Mouse (Mus musculus) cerebellum, adult 9-11 months (tissue): Measurements from ENCODE around the gene Cdc37.

Experiments used
- DNase-seq: peaks from one replicate; pipeline ENCODE4 v3.0.0; 2022

Cdc37 gene

DNA sequence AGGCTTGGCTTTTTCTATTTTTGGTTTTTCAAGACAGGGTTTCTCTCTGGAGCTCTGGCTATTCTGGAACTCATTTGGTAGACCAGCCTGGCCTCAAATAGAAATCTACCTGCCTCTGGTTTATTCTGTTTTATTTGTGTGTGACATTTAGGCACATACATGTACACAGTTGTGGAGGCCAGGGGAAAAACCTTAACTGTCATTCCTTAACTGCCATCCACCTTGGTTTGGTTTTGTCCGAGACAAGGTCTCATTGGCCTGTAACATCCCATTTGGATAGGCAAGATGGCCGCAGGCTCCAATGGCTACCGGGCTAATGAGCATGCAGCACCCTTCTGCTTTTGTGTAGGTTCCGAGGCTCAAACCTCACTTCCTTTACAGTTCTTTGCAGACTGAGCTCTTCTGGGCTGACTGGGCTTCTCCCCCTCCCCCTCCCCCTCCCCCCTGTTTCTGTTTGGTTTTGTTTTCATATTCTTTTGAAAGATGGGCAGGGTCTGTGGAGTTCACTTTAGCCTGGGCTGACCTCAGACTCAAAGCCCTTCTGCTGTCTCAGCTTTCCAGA, 14.4 kb downstream of the Cdc37 start:
- DNase-seq: no peak

DNA sequence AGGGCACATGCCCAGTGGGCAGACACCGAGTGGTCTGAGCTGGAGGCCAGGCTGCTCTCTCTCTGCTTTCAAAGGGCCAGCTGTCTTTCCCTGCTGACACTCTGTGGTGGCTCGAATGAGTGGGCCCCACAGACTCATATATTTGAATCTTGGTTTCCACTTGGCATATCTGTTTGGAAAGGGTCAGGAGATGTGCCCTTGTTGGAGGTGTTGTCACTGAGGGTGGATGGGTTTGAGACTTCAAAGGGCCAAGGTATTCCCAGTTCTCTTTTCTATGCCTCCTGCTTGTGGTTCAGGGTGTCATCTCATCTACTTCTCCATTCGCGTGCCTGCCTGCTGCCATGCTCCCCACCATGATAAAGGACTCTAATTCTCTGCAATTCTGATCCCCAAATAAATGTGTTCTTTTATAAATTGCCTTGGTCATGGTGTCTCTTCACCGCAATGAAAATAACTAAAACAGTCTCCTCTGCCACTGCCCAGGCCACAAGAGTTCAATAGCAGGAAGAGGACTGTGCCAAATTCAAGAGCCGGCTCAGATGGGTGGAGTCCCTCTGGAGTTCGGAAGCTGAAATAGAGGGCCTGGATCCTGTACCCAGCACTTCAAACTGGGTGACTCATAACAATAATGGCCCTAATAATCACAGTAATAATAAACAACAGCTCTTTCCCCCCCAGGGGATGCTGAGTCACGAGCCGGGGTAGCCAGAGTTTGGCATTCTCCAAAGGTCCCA, 15.0 kb downstream of the Cdc37 start:
- DNase-seq: no peak

DNA sequence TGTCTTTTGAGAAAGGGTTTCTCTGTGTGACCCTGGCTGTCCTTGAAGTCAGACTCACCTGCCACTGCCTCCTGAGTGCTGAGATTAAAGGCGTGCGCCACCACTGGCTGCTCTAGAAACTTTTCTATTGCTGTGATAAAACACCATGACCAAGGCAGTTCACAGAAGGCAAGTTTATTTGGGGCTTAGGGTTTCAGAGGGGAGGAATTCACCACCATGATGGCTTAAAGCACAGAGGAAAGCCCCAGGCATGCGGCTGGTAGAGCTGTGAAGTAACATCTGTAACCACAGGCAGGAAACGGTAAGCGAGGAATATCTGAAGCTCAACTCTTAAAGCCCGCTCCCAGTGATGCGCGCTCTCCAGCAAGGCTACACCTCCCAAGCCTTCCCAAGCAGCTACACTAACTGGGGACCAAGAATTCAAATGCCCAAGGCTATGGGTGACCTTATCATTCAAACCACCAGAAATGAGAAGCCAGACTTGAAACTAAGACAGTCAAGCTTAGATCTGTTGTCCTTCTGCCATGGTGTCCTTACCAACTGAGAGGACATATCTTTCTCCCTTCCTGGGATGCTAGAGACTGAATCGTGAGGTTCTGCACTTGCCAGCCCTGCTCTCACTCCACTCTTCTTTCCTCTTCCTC, 16.6 kb downstream of the Cdc37 start:
- DNase-seq: no peak

DNA sequence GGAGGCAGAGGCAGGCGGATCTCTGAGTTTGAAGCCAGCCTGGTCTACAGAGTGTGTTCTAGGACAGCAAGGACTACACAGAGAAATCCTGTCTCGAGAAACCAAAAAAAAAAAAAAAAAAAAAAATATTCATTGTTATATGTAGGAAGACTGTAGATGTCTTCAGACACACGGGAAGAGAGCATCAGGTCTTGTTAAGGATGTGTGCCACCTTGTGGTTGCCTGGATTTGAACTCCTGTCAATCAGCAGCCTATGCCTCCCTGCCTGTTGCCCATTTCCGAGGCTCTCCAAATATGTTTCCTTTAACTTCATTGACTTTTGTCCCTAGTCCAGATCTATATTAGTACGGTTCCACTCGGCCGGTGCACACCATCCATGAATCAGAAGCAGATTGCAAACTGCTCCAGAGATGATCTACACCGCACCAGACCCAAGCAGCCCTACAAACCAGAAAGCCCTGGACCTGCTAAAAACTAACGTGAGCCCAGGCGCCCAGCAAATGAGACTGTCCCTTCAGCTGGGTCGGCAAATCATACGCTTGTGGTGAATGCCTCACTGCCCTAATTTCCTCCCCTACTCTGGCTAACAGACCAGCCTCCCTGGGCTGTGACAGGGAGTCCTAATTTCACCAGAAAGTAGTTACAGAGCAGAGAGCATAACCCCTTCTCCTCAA, 17.5 kb downstream of the Cdc37 start:
- no peak for DNase-seq

DNA sequence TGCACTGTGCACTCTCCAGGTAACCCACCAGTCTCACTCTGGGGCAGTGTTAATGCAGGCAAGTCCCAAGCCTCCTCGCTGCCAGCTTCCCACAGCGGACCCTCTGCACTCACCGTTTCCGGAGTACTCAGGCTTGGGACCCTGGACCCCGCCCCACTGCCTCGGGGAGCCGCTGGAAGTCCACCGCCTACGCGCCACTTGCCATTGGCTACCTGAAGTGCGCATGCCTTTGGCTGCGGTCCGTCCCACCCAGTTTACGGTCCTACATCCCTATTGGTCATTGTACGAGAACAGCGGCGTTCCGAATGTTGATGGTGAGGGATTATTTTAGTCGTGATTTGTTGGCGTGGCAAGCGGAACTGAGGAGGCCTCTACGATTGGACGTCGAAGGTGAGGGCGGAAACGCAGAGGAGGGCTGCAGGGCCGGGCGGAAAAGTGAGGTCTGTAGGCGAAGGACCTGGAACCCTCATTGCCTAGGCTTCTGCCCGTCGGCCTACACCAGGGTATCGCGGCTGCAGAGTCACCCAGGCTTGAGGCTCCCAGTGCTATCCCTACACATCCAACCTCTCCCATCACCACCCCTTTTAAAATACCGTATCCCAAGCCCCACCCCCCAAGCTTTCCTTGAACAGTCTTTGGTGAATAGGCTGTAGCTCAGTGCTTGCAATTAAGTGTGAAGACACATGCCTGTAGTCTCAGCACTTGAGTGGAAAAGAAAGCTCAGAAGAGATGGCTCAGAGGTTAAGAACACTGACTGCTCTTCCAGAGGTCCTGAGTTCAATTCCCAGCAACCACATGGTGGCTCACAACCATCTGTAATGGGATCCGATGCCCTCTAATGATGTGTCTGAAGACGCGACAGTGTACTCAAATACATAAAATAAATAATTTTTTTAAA, 18.5 kb downstream of the Cdc37 start, which contains the start of gene Tyk2:
Tyk2 (minus strand) TSS at position 185 of the 898 bp plus-strand sequence.
- DNase-seq: peak; percentile 96

DNA sequence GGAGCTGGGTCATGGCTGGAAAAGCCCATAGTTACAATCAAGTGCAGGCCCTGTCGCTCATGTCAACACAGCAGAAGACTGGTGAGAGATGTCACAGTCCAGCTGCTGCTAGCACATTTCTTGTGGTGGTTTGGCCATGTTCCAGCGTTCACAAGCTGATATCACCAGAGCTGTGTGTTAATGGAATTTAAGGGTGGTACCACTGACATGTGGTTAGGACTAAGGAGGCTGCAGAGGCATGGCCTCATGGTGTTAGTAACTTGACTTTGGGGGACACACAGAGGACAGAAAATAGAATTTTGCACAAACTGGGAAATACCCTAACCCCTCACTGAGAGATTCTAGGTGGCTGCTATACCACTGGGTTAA, 23.5 kb downstream of the Cdc37 start:
- no peak for DNase-seq

DNA sequence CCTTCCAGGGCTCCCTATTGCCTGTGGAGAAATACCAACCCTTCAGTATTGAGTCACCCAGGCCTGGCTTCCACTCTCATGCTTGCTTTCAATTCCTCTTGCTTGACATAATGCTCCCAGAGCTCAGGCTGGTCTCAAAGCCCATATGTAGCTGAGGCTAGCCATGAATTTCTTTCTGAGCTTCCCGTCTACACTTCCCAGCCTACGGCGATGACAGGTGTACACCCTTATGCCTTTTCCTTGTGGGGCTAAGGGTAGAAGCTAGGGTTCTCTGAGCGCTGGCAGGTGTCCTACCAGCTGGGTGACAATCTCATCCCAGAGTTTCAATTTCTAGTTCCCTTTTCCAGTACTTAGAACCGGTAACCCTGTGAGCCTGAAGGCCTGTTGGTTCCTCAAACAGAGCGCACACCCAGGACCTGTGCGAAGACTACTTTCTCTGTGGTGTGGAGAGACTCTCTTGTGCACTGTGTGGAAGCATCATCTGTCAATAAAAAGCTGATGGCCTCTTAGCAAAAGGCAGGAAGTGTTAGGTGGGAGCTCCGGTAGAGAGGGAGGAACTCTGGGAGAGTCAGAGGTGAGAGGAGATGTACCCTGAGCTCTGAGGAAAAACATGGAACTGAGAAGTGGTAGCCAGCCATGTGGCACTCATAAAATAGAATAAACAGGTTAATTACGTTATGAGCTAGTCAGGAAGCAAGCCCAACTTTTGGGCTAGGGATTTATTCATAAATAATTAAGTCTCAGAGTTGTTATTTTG, 24.1 kb downstream of the Cdc37 start:
- DNase-seq: no peak

DNA sequence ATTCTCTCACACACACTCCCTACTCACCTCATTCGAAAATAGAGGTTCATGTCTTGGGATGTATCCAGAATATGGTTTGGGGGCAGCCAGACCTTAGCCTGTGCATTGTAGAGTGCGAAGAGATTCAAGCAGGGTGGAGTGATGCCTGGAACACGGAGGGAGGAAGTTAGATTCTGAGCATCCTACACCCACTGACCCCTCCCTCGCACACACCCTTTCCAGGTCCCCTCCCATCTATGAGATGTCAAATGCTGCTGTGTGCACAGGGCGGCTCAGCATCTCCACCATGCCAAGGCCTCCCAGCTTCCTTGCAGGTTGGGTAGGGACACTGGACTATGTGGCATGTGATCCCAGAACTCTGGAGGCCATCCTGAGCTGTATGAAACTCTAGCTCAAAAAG, 24.9 kb downstream of the Cdc37 start:
- DNase-seq: no peak

DNA sequence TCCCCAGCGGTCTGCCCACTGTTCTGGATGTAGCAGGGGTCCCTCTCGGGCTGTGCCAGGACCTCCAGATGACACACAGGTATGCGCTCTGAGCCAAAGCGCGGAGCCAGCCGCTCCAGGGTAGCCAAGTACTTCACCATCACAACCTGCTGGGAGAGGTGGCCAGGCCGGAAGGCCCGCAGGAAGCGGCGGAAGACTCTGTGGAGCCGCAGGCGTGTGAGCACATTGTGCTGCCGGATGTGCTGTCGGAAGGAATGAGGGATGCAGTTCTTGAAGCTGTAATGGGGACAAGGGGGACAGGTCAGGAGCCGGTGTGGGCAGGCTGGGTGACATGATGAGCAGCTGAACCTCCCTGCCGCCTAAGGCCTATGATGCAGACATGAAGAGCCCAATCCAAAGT, 28.3 kb downstream of the Cdc37 start:
- no peak for DNase-seq

DNA sequence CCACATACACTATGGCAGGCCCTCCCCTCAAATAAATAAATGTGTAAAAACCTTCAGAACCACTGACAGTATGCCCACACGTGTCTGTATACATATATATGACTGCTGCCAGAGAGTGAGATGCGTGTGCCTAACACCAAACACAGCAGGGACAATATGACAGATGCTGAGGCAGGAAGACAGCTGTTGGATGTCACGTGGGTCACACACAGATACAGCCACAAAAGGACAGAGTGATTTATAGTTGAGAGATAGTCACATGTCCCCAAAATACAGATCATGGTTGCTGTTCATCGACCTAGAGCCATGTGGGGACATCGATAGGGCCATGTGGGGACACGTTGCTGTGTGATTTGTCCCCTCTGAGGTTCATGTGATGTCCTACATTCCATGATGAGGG, 32.7 kb downstream of the Cdc37 start:
- DNase-seq: no peak

DNA sequence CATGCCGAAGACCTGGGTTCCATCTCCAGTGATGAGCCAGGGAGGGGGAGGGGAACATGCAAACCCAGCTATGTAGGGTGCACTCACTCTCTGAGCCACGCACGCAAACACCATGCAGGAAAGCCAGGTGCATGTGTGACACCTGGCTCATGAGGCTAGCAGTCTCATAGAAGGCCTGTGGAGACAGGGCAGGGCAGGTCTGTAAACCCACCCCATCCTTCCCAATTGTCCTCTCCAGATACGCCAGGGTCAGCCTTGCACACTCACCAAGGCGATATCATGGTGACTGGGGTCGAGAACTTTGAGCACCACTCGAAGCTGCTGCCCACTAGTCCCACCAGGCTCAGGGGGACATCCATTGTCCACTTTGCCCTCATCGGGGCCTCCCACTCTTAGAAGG, 34.7 kb downstream of the Cdc37 start:
- DNase-seq: no peak

DNA sequence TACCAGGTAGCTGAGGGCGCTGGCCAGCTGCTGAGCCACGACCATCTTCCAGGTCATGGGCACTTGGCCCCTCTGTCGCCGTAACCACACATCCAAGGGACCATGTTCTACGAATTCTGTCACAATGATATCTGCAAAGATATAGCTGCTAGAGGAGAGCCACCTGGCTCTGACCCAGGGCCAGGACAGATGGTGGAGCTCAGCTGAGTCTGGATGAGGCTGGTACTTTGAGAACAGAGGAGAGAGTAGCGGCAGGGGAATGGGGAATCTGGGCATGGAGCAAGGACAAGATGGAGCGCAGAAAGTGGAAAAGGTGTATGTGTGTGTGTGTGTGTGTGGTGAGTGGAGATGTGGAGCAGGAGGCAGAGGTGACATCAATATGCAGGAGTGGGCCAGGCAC, 35.6 kb downstream of the Cdc37 start:
- no peak for DNase-seq

DNA sequence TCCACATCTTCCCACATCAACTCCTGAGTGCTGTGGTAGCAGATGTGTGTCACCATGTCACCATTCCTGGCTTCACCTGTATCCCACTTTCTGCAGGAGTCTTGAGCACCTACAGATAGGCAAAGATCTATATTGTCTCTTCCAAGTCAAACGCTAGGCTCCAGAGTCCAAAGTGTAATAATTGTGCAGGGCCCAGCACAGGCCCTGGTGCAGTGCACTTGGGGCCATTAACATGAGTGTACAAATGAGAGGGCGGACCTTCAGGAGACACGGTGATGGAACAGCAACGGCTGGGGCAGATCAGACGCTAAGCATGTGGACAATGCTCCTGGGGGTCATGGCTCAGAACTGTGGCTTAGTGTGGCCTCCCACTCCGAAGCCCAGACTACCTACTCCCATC, 36.0 kb downstream of the Cdc37 start:
- DNase-seq: no peak

DNA sequence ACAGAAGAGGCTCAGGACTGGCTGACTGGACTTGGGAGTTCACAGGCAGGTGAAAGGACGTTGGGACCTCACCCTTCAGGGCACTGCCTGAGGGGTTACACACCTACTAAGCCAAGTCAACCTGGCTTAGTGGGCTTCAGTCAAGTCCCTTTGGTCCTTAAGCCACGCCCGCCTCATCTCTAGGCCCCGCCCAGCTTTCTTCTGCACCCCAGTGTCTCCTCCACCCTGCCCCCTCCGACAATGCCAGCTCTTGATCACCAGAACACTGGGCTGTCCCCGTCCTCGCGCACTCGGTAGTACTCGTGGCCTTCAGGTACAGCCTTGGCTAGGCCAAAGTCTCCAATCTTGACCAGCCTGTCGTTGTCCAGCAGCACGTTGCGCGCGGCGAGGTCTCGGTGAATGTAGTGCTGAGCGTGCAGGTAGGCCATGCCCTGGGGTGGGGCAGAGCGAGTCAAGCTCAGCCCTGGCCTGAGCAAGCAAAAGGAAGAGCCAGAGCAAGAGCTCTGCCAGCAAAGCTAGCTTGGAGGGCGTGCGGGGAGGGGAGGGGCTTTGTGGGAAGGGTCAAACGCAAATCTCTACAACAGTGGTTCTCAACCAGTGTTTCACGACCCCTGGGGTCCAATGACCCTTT, 42.1 kb downstream of the Cdc37 start:
- DNase-seq: no peak

DNA sequence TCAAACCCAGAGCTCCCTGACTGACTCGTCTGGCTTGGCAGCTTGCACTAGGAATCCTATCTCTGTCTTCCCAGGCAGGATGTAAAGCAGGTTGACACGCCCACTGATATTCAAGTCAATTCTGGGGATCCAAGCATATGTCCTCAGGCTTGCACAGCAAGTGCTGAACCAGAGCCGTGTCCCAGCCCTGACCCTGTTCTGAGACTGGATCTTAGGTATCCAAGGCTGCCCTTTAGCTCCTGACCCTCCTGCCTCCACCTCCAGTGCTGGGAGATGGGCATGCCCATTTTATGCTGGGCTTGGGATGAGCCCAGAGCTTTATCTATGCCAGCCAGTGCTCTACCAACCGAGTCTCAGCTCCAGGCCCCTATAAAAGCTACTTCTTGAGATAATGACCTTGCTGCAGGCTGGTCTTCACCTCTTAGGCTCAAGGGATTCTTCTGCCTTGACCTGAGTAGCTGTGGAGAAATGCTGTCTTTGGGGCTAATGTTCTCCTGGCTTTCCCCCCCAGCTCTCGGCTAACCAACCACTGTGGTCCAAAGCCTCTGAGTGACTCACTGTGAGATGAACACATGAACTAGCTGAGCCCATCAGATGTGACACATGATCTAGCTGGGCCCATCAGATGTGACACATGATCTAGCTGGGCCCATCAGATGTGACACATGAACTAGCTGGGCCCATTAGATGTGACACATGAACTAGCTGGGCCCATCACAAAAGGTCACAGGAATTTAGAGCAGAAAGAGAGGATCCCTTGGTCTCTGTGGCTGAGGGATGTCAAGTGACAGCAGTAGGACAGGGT, 43.8 kb downstream of the Cdc37 start:
- no peak for DNase-seq

DNA sequence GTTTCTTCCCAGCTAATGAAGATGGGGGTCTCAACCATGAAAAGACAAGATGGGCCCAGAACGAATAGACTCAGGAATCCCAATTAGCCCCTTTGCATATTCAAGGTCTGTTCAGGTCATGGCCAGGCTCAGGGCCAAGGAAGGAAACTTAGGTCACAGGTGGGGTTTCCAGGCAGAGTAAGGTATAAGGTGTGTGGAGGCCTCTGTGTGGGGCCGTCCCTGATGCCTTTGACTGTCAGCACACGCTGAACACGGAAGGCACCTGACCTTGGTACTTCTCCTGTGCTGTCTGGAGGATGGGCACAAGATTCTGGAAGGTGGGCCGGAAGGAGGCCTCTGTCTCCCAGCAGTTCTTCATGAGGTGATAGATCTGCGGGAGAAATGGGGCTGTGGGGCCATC, 45.0 kb downstream of the Cdc37 start:
- no peak for DNase-seq

DNA sequence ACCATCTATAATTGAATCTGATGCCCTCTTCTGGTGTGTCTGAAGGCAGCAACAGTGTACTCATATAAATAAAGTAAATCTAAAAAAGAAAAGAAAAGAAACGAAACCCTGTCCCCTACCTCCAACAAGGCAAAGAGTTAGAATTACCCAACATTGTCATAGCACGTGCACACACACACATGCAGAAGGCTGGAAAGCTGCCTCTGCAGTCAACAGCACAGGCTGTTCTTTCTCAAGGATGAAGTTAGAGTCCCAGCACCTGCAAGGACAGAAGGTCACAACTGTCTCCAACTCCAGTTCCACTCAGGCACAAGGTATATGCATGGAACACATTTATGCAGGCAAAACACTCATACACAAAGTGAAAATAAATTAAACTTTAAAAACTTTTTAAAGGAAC, 47.7 kb downstream of the Cdc37 start:
- no peak for DNase-seq

DNA sequence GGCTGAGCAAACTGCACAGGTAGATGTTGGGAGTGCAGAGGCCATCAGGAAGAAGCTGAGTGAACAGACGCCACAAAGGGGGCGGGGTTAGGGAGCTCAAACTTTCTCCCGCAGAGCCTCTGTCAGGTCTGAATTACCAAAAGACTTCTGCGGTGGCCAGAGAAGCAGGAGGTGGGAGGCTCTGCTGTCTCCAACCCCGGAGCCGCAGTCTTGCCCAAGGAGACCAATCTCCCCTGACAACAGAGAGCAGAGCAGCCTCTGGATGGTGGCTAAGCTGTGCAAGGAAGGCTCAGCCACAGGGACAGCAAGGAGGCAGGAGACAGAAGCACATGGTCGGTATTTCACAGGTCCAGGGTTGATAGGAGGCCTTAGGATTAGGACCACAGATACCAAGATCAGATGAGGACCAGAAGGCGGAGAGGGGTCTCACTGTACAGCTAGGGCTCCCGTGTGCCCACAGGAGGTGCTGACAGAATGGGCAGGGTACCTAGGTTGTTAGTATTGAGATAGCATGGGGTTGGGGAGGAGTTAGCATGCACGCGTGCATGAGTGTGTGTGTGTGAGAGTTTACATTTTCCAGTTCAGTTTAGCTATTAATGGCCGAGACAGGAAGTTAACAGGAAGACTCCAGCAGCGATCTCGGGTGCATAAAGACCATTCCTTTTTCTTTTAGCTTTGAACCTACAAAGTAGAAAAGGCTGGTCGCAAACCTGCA, 49.2 kb downstream of the Cdc37 start:
- no peak for DNase-seq

DNA sequence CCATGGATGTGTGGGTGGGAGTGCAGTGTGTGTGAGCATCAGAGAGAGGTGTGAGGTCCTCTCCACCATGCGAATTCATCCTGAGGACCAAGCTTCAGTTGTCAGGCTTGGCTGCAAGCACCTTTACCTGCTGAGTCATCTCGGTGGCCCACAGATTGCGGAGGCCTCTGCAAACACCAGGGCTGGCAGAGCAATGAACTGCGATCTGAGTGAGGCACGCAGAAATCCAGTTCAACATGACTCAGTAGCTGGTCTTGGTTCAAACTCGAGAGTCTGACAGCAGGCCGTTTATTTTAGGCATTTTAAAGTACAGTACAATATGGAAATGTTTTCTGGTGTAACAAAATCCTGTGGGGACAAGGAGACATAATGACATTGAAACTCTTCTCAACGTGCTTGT, 52.0 kb downstream of the Cdc37 start:
- no peak for DNase-seq

DNA sequence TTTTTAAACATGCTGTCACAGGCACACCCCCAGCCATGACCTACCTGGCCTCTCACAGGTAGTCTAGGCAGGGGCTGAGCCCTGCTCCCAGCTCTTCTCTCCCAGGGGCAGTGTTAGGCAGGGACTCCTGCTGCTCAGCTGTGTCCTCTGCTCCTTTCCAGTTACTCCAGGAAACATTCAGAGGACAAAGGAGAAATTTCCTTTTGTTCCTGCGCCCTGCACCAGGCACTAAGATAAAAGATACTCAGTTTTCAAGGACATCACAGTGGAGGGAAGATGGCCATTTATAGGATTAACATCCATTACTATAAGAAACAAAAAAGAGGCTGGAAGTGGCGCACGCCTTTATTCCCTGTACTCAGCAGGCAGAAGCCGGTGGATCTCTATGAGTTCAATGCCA, 53.8 kb downstream of the Cdc37 start:
- DNase-seq: no peak
